Mouse (Mus musculus) gastrocnemius, postnatal 36 days (tissue): ENCODE data around the gene Lrwd1. TPM values are rescaled to one million over a fixed set of nuclear protein-coding genes. Genes with fewer than 3 reads are reported as not detected.
"Not testable (repeated sequence)": the region's sequence is repeated elsewhere in the genome, so short reads cannot be mapped to it uniquely, and the experiment has no call there.

Experiments
- DNase-seq, 2 experiments: peaks; one replicate each; pipeline ENCODE4 v3.0.0; 2022
- intact Hi-C: fragments of 180-260 bp; cut with DNase I; formaldehyde crosslinking; loops from one replicate; pipeline ENCODE4 v1.15.1; 2025
- total RNA-seq, 2 experiments: library from RNA; stranded (reverse); gene quantifications; 2 replicates each; pipeline ENCODE4 v1.2.3; 2021

Gene Lrwd1
- total RNA-seq, 2 experiments from 2014 or later = 3.7 to 4.0 TPM

GRCm38 (mm10) chr5:136152365-136152764, 16.5 kb upstream of the Lrwd1 start:
- DNase-seq = no peak

GRCm38 (mm10) chr5:136149134-136149576, 13.3 kb upstream of the Lrwd1 start:
- intact Hi-C loops, DNase-seq: not testable (repeated sequence)

More at GRCm38 (mm10) chr5:136152365-136152764, 16.5 kb upstream of the Lrwd1 start:
- intact Hi-C loops = no loop called here

GRCm38 (mm10) chr5:136147704-136148103, 11.8 kb upstream of the Lrwd1 start:
- intact Hi-C loops = loop anchor here (2.0 kb wide), 1 partner anchor 17 kb away; no protein-coding TSS in a partner anchor
- DNase-seq = no peak

GRCm38 (mm10) chr5:136146936-136147335, 11.1 kb upstream of the Lrwd1 start:
- intact Hi-C loops = loop anchor here (2.0 kb wide), 1 partner anchor 18 kb away; no protein-coding TSS in a partner anchor
- DNase-seq = no peak

- intact Hi-C loops = no loop called here
- no peak for DNase-seq
Observed at GRCm38 (mm10) chr5:136144606-136145430, 8.9 kb upstream of the Lrwd1 start.

GRCm38 (mm10) chr5:136143161-136143755, 7.4 kb upstream of the Lrwd1 start:
- no peak for DNase-seq
- intact Hi-C loops = no loop called here

GRCm38 (mm10) chr5:136142746-136143145, 6.9 kb upstream of the Lrwd1 start:
- intact Hi-C loops = no loop called here
- no peak for DNase-seq

- no peak for DNase-seq
Observed at GRCm38 (mm10) chr5:136140057-136140482, 4.2 kb upstream of the Lrwd1 start.

GRCm38 (mm10) chr5:136139393-136139792, 3.5 kb upstream of the Lrwd1 start:
- intact Hi-C loops = no loop called here
- DNase-seq = no peak

More at GRCm38 (mm10) chr5:136140057-136140482, 4.2 kb upstream of the Lrwd1 start:
- intact Hi-C loops = no loop called here

- intact Hi-C loops = no loop called here
- DNase-seq = no peak
Observed at GRCm38 (mm10) chr5:136137658-136138274, 1.9 kb upstream of the Lrwd1 start.

GRCm38 (mm10) chr5:136136292-136136990, 567 bp upstream of the Lrwd1 start:
- intact Hi-C loops = no loop called here

GRCm38 (mm10) chr5:136122165-136122564, 13.7 kb downstream of the Lrwd1 start:
- no peak for DNase-seq
- intact Hi-C loops = no loop called here

More at GRCm38 (mm10) chr5:136136292-136136990, 567 bp upstream of the Lrwd1 start:
- DNase-seq = no peak

- intact Hi-C loops = no loop called here
Observed at GRCm38 (mm10) chr5:136116784-136117112, 19.1 kb downstream of the Lrwd1 start.

GRCm38 (mm10) chr5:136115891-136116783, 19.7 kb downstream of the Lrwd1 start, which contains the start of gene Polr2j:
Polr2j (plus strand) TSS chr5:136116631.
- peak; percentile 94 to 96 for DNase-seq
- intact Hi-C loops = no loop called here

More at GRCm38 (mm10) chr5:136116784-136117112, 19.1 kb downstream of the Lrwd1 start:
- DNase-seq = no peak

GRCm38 (mm10) chr5:136113546-136113945, 22.3 kb downstream of the Lrwd1 start:
- DNase-seq, intact Hi-C loops: not testable (repeated sequence)

GRCm38 (mm10) chr5:136109042-136109441, 26.8 kb downstream of the Lrwd1 start:
- no peak for DNase-seq
- intact Hi-C loops = no loop called here

GRCm38 (mm10) chr5:136108486-136108885, 27.4 kb downstream of the Lrwd1 start:
- no peak for DNase-seq
- intact Hi-C loops = no loop called here

GRCm38 (mm10) chr5:136104511-136104910, 31.4 kb downstream of the Lrwd1 start:
- intact Hi-C loops = no loop called here
- no peak for DNase-seq

GRCm38 (mm10) chr5:136102099-136102820, 33.6 kb downstream of the Lrwd1 start:
- intact Hi-C loops = no loop called here
- no peak for DNase-seq
